Mouse (Mus musculus) brain, embryonic 14.5 days (tissue): ENCODE results near the gene Map3k10.

Experiments used
- CTCF ChIP-seq: fragments of 200-500 bp; IDR thresholded peaks from 2 replicates; pipeline ENCODE4 v1.5.1; 2012; ENCODE audit warnings: inconsistent platforms, mild to moderate bottlenecking, moderate library complexity, borderline replicate concordance; ENCODE audit not compliant: insufficient read depth, insufficient read length; ENCODE audit errors: extremely low read depth
- POLR2A ChIP-seq: fragments of 200-500 bp; IDR thresholded peaks from 2 replicates; pipeline ENCODE4 v1.6.1; 2012; ENCODE audit warnings: mild to moderate bottlenecking, inconsistent platforms, borderline replicate concordance; ENCODE audit not compliant: poor library complexity, insufficient read depth, insufficient read length, severe bottlenecking; ENCODE audit errors: extremely low read depth

DNA sequence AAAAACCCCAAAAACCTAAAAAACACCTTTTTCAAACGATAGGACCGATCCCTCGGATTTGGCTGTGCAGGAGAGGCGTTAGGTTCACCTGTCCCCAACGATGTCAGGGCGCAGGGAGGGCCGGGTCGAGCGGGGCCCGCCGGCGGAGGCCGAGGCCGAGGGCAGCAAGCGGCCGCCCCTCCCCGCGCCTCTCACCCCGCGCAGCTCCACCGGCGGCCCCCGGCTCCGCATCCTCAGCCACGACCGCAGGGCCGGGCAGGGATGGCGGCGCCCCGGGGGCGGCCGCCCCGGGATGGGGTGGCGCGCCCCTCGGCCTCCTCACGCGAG is 240 bp downstream of the Map3k10 start:
- TF ChIP-seq CTCF (no peak), POLR2A (no peak)
